Mouse (Mus musculus): ENCODE results near the gene Akna. TPM values are rescaled to one million over a fixed set of nuclear protein-coding genes. Genes with fewer than 3 reads are reported as not detected.

Akna gene
- total RNA-seq, 2 experiments from 2014 or later, result 7.8 to 9.1 TPM

DNA sequence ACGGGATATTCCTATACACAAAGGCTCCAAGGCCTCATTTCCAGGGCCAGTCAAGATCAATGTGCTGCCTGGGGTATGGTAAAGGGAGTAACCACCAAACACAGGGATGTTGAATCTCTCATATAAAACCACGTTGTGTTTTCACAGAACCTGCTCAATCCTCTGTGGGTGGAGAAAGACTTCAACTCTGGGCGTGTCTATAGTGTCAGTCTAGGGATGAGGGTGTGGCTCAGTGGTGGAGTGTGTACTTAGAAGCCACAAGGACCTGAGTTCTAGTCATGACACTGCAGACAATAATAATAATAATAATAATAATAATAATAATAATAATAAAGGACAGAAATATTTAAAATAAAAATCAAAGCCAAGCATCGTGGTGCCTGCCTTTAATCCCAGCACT lies 18.9 kb downstream of the Akna start:
- no peak for DNase-seq (ENCODE audit: low spot score in 2 of 2)

- DNase-seq (ENCODE audit: low spot score in 2 of 2), result no peak
Measured at GRCm38 (mm10) chr4:63383474-63383873, 19.7 kb downstream of the Akna start.

DNA sequence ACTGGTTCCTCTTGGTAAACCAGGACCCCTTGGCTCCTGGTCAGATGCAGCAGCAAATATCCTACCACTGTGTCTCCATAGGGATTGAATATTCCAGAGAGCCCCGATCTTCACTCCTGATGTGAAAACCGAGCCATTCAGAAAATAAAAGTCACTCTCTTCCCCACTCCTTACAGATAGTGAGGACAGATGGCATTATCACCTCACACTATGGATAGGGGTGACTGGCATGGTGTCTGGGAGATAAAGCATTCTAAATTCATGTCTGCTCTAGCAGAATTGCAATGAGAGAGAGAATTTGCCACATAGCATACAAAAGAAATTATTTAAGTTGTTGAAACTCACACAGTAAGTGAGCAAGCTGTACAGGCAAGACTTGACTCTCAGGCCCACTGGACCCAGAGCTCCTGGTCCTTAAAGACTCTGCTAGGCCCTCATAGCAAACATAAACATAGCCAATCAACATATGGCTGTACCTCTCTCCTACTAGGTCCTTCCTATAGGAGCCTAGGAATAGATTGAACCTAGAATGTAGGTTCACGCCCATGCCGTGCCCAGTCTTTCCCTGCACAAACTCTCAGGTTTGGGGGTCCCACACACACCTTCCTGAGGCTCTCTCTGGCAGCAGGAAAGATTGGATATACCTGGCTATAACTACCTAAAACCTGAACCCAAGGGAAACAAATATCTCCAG lies 20.3 kb downstream of the Akna start:
- no peak for DNase-seq (ENCODE audit: low spot score in 2 of 2)

DNA sequence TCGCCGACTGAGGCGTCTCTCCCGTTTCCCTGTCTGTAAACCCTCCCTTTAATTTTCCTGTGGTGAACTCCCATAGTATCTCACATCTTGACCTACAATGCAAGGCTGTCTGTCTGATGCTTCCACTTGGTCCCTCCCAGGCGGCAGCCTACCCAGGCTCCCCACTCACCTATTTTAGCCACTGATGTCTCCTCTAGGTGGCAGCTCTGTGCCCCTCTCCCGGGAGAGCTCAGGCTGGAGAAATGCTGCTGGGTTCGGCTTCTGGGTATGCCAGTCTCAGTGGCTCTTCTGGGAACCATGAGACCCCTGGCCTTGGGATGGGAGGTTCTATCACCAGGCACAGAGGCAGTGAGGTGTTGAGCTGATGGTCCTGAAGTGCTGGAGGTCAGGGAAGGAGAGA lies 25.7 kb downstream of the Akna start:
- no peak for DNase-seq (ENCODE audit: low spot score in 2 of 2)

GRCm38 (mm10) chr4:63375367-63375766 lies 27.8 kb downstream of the Akna start:
- DNase-seq (ENCODE audit: low spot score in 2 of 2), result no peak

GRCm38 (mm10) chr4:63374331-63374730 lies 28.8 kb downstream of the Akna start:
- DNase-seq (ENCODE audit: low spot score in 2 of 2), result no peak

- DNase-seq (ENCODE audit: low spot score in 2 of 2), result no peak
Measured at GRCm38 (mm10) chr4:63373404-63373803, 29.8 kb downstream of the Akna start.

DNA sequence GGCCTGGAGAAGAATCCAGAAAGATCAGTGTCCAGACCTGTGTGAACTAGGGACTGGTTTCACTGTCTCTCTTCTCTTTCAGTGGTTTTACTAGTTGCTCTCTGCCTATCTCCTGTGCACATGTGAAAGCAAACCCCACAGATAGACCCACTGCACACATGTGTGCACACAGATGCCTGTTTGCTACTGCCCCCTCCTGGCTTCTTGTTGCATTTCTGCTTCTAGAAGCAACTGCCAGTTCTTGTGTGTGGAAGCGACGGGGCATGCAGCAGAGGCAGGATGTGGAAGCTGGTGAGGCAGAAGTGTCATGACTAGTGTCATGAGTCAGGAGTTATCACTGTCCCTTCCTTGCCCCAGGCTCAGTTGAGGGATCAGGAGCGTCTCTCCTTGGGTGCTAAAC lies 31.3 kb downstream of the Akna start:
- no peak for DNase-seq (ENCODE audit: low spot score in 2 of 2)

GRCm38 (mm10) chr4:63370897-63371296 lies 32.3 kb downstream of the Akna start:
- DNase-seq (ENCODE audit: low spot score in 2 of 2), result no peak

- DNase-seq (ENCODE audit: low spot score in 2 of 2), result peak; percentile 74 to 87
Measured at GRCm38 (mm10) chr4:63368577-63368976, 34.6 kb downstream of the Akna start.

GRCm38 (mm10) chr4:63362150-63362549 lies 41.0 kb downstream of the Akna start, which contains the start of gene Orm2:
Gene Orm2 (plus strand): TSS chr4:63362449.
- DNase-seq (ENCODE audit: low spot score in 2 of 2), result no peak

- DNase-seq (ENCODE audit: low spot score in 2 of 2), result no peak
Measured at GRCm38 (mm10) chr4:63359861-63360260, 43.3 kb downstream of the Akna start.

GRCm38 (mm10) chr4:63356981-63357570 lies 46.1 kb downstream of the Akna start:
- no peak for DNase-seq (ENCODE audit: low spot score in 2 of 2)

- DNase-seq (ENCODE audit: low spot score in 2 of 2), result no peak
Measured at GRCm38 (mm10) chr4:63355877-63356665, 47.1 kb downstream of the Akna start, which contains the start of gene Orm3. Gene Orm3 (plus strand): TSS chr4:63356162.

- no peak for DNase-seq (ENCODE audit: low spot score in 2 of 2)
Measured at GRCm38 (mm10) chr4:63348524-63348923, 54.6 kb downstream of the Akna start.

DNA sequence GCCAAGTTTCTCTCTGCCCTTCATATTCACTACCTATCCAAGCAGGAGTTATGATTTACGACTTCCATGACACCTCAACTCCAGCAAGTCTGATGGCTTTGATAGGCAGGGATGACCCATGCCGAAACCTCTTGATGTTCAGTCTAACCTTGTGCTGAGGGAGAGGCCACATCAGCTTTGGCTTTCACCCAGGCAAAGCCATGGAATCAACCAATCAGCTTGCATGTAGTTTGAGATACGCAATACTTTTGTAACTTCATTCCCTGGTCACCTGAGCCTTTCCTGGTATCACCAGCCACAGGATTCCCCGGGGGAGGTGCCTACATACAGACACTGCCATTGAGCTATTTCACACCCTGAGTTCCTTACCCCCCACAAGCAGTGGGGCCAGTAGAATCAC lies 56.5 kb downstream of the Akna start:
- DNase-seq (ENCODE audit: low spot score in 2 of 2), result no peak

- DNase-seq (ENCODE audit: low spot score in 2 of 2), result no peak
Measured at GRCm38 (mm10) chr4:63345261-63345660, 57.9 kb downstream of the Akna start.

DNA sequence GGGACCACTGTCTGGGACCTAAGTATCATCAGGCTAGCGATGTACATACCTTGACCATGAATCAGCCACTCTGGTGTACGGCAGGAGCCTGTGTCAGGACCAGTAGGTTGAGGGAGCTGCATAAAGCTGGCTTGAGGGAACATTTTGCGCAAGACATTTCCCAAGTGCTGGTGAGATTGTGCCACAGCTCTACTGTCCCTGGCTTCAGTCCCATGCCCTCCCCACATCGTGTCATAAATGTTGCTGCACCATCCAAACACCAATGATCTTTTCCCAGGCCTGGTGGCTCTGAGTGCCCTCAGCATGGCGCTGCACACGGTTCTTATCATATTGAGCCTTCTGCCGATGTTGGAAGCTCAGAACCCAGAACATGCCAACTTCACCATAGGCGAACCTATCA lies 58.9 kb downstream of the Akna start, which contains the start of gene Orm1:
TSS of gene Orm1 (plus strand) at position 266 of the 400 bp plus-strand sequence.
- no peak for DNase-seq (ENCODE audit: low spot score in 2 of 2)

DNA sequence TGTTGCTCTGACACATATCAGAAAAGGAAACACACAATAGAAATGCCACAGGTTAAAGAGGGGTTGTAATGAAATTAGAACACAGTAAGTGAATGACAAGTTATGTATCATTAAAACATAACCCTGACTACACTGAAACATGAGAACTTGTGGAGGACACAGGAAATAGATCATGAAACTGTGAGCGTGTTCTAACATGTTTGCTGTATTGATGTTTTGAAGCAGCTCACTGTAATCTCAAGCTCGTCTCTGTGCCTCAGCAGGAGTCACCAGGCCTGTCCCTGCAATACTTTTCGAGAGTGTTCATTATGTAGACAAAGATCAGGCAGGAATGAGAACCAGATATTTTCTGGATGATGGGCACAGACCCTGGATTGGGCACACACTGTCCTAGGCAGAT lies 59.5 kb downstream of the Akna start:
- DNase-seq (ENCODE audit: low spot score in 2 of 2), result no peak

GRCm38 (mm10) chr4:63342491-63342890 lies 60.7 kb downstream of the Akna start:
- no peak for DNase-seq (ENCODE audit: low spot score in 2 of 2)

DNA sequence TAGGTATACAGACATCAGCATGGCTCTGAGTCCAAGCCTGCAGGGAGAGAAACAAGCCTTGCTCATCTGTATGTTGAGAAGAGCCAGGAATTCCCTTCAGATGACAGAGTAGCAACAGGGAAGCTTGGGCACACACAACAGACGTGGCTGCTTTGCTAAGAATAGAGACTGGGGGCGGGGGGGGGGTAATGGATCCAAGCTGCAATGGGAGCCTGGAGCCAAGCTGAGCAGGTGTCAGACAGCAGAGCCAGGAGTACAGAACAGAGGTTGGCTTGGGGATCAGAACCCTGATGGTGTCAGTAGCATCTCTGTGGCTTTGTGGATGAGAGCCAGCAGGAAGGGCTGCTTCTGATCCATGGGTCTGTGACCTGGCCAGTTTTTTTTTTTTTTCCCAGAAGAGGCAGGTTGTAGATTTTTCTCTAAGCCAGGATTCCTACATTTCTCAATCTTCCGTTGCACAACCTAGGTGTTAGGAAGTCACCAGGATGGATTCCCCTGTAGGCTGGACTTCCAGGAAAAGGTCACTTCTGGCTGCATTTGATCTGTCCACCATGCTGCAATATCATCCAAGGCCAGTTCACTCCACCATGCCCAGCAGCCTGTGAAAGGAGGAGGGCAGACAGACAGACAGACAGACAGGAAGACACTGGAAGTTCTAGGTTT lies 64.6 kb downstream of the Akna start:
- no peak for DNase-seq (ENCODE audit: low spot score in 2 of 2)

- DNase-seq (ENCODE audit: low spot score in 2 of 2), result no peak
Measured at GRCm38 (mm10) chr4:63333403-63333802, 69.8 kb downstream of the Akna start.
